Mouse (Mus musculus) bone marrow, adult 2 months (tissue): ENCODE results near the gene Gpr3. TPM values are rescaled to one million over a fixed set of nuclear protein-coding genes. Genes with fewer than 3 reads are reported as not detected.

Experiments used
- H3K27ac ChIP-seq: fragments of 200-500 bp; 2 replicates; pipeline ENCODE4 v1.5.1; 2012; ENCODE audit warnings: low read depth, mild to moderate bottlenecking, control low read depth, inconsistent platforms, low read length; ENCODE audit not compliant: control insufficient read depth, poor library complexity, insufficient read depth
- H3K4me1 ChIP-seq: fragments of 200-500 bp; 2 replicates; pipeline ENCODE4 v1.6.1; 2011; ENCODE audit warnings: low read length; ENCODE audit not compliant: control insufficient read depth, insufficient read depth
- H3K4me3 ChIP-seq: fragments of 200-500 bp; replicated peaks from 2 replicates; pipeline ENCODE3; 2011; ENCODE audit warnings: mild to moderate bottlenecking, low read depth, low read length, control low read depth; ENCODE audit not compliant: control insufficient read depth
- CTCF ChIP-seq: fragments of 200-500 bp; IDR thresholded peaks from 2 replicates; pipeline ENCODE4 v1.5.1; 2011; ENCODE audit warnings: low read length, control low read depth; ENCODE audit not compliant: control insufficient read depth, insufficient read depth
- POLR2A ChIP-seq: fragments of 200-500 bp; IDR thresholded peaks from 2 replicates; pipeline ENCODE4 v1.6.1; 2011; ENCODE audit warnings: low read depth, mild to moderate bottlenecking, control low read depth, low read length, borderline replicate concordance; ENCODE audit not compliant: control insufficient read depth
- WGBS: fragments of 180-500 bp; shearing (Covaris S2); methylation state at CpG from one replicate; pipeline ENCODE4 v1.1.7; 2018; 5-methylcytosine and 5-hydroxymethylcytosine counted together
- polyA plus RNA-seq: library from polyadenylated mRNA; stranded (reverse); fragments of >200 nt; gene quantifications from 2 replicates; pipeline ENCODE4 v1.2.4, GENCODE M21; 2011; ENCODE audit warnings: low replicate concordance; ENCODE audit not compliant: missing spikeins, insufficient read depth, insufficient read length

Gpr3 gene
- polyA plus RNA-seq, 1 experiment = not detected

DNA sequence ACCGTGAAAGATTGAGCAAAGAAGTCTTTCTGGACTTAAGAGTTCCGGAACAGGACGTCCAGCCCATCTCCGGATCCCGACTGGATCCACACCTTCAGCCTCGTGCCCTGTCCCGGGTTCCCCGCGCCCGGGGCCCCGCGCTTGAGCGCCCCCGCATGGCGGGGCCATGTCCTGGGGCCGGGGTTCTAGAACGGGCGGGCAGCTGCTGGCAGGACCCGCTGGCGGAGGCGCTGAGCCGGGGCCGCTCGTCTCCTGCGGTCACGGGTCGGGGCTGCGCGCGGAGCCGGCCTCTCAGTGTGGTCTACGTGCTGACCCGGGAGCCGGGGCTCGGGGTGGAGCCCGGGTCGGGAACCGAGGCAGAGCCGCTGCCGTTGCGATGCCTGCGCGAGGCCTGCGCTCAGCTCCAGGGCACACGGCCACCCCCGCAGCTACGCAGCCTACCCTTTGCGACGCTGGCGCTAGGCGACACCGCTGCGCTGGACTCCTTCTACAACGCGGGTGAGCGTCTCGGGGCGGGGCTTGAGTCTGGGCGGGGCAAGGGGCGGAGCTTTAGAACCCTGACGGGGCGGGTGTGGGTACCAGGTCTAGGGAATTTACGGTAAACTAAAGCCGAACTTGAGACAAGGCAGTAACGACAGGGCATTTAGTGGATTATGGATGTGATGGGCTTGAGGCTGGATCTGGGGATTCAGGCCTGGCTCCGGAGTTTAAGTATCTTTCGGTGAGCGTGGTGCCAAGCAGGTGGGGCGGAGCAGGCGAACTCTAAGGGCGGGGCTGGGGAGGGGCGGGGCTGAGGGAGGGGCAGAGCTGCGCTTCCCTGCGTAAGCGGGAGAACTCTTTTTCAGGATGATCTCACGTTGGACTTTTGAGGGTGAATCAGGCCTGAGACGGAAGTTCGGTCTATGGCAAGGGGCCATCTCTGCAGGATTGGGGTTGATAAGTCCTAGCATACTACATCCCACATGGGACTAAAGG is 28.9 kb upstream of the Gpr3 start:
- peaks cover 1% of the 10 kb centered on the region; the same call in 1 of the 2 replicates for H3K4me1 ChIP-seq
- peak overlapping the region; percentile 81 for H3K4me3 ChIP-seq
- H3K27ac ChIP-seq = peak overlapping the region; percentile 87
- under 1% methylated on average over 78 of the region's 78 CpGs for WGBS
- TF ChIP-seq CTCF (no peak; the same call in 1 of the 2 replicates), POLR2A (peak; percentile 82)

- H3K27ac ChIP-seq = peak within 1 kb of the TSS; percentile 87
- H3K4me3 ChIP-seq = peak within 1 kb of the TSS; percentile 81
- WGBS = 8% methylated on average over 16 of the region's 16 CpGs
- H3K4me1 ChIP-seq = peaks cover 1% of the 10 kb centered on the region; the same call in 1 of the 2 replicates
- TF ChIP-seq POLR2A (peak; percentile 55; the same call in 1 of the 2 replicates), CTCF (no peak)
Observed at GRCm38 (mm10) chr4:133240490-133240921, 28.2 kb upstream of the Gpr3 start, which contains the start of gene Map3k6. Map3k6 (plus strand) TSS chr4:133240818.

DNA sequence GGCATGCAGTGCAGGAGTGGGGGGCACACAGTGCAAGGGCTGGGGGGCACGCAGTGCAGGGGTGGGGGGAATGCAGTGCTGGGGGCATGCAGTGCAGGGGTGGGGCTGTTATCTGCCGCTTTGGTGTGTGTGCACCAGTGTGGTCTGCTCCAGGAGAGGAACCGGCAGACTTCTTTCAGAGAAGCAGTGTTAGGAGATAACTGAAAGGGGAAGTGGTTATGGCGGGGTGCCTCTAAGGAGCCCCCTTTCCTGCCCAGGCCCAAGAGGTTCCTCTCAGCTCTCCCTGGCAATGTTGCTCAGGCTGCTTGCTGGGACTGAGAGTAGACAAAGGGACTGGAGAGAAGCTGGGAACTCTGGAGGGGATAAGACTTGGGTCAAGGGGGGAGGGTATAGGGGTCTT is 25.6 kb upstream of the Gpr3 start:
- Histone ChIP-seq H3K27ac (0 out of 2 replicates have a peak overlapping the region, but pooled peaks have one; percentile 9), H3K4me1 (peaks cover 1% of the 10 kb centered on the region; the same call in 1 of the 2 replicates), H3K4me3 (no peak overlapping the region)
- WGBS = 1% methylated on average over 4 of the region's 4 CpGs
- no peak for TF ChIP-seq POLR2A
- TF ChIP-seq CTCF = no peak

DNA sequence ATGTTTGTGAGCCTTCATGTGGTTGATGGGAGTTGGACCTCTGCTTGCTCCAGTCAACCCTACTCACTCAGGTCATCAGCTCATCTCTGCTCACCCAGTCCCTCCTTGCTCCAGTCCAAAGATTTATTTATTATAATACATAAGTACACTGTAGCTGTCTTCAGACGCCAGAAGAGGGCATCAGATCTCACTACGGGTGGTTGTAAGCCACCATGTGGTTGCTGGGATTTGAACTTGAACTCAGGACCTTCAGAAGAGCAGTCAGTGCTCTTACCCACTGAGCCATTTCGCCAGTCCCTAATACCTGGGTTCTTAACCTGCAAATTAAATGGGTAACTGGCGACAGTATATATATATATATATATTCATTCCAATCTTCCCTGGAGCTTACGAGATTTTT is 23.1 kb upstream of the Gpr3 start:
- 80% methylated on average over 5 of the region's 5 CpGs for WGBS
- peaks cover 1% of the 10 kb centered on the region; the same call in 1 of the 2 replicates for H3K4me1 ChIP-seq
- no peak overlapping the region for H3K4me3 ChIP-seq
- H3K27ac ChIP-seq = no peak overlapping the region
- no peak for TF ChIP-seq POLR2A
- no peak for TF ChIP-seq CTCF

GRCm38 (mm10) chr4:133234771-133235170 is 22.4 kb upstream of the Gpr3 start:
- 71% methylated on average over 5 of the region's 5 CpGs for WGBS
- TF ChIP-seq CTCF (no peak), POLR2A (no peak)
- no peak overlapping the region for H3K4me3 ChIP-seq
- H3K27ac ChIP-seq = no peak overlapping the region
- H3K4me1 ChIP-seq = peaks cover 1% of the 10 kb centered on the region; the same call in 1 of the 2 replicates

- Histone ChIP-seq H3K27ac (no peak overlapping the region), H3K4me3 (no peak overlapping the region), H3K4me1 (no peaks in the 10 kb centered on the region)
- WGBS = 48% methylated on average over 10 of the region's 10 CpGs
- TF ChIP-seq POLR2A (no peak), CTCF (peak; percentile 72)
Observed at GRCm38 (mm10) chr4:133233285-133233976, 21.1 kb upstream of the Gpr3 start.

DNA sequence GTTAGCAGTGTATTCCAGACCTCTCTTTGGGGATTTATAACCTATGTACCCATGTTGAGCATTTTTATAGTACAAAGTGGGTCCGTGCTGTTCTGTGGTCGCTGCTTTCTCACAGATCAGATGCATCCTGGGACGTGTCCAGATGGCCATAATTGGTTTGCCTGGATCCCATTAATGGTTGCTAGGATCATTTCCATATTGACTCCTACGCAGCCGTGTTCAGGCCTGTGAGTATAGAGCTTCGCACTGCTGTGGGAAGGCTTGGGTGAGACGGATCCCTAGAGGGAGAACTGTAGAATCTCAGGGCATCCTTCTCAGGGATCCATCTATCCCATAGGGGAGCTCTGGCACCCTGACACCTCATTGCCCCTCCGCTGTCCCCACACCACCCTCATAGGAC is 17.2 kb upstream of the Gpr3 start:
- WGBS = 86% methylated on average over 8 of the region's 8 CpGs
- no peak overlapping the region for H3K27ac ChIP-seq
- TF ChIP-seq CTCF (no peak), POLR2A (no peak)

DNA sequence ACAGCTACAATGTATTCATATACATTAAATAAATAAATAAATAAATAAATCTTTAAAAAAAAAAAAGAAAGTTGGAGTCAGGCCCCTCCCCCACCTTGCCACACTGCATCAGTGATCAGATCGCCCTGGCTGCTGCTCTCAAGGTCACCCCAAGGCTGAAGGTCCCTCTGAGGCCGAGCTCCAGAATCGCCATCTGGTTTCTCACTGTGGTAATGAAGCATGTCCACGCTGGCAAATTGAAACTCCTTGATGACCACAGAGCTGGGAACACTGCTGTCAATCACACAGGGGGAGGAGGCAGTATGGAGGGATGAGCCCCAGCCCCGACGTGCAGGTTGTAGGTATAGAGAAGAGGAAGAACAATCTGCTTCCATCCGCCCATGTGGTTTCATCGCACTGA is 15.3 kb upstream of the Gpr3 start:
- no peak overlapping the region for H3K27ac ChIP-seq
- 52% methylated on average over 8 of the region's 8 CpGs for WGBS
- H3K4me1 ChIP-seq = no peaks in the 10 kb centered on the region
- H3K4me3 ChIP-seq = no peak overlapping the region
- TF ChIP-seq CTCF (no peak), POLR2A (no peak)

More for the DNA sequence above, 17.2 kb upstream of the Gpr3 start:
- no peak overlapping the region for H3K4me3 ChIP-seq
- H3K4me1 ChIP-seq = no peaks in the 10 kb centered on the region
